Mouse (Mus musculus) frontal cortex, postnatal 10 days (tissue): Measurements from ENCODE around the gene Smc3.

Source experiments
- DNase-seq, 2 experiments: peaks; one replicate each; pipeline ENCODE4 v3.0.0; 2022; ENCODE audit warnings: low spot score in 2 of 2, mixed read lengths in 1 of 2

Smc3 gene

DNA sequence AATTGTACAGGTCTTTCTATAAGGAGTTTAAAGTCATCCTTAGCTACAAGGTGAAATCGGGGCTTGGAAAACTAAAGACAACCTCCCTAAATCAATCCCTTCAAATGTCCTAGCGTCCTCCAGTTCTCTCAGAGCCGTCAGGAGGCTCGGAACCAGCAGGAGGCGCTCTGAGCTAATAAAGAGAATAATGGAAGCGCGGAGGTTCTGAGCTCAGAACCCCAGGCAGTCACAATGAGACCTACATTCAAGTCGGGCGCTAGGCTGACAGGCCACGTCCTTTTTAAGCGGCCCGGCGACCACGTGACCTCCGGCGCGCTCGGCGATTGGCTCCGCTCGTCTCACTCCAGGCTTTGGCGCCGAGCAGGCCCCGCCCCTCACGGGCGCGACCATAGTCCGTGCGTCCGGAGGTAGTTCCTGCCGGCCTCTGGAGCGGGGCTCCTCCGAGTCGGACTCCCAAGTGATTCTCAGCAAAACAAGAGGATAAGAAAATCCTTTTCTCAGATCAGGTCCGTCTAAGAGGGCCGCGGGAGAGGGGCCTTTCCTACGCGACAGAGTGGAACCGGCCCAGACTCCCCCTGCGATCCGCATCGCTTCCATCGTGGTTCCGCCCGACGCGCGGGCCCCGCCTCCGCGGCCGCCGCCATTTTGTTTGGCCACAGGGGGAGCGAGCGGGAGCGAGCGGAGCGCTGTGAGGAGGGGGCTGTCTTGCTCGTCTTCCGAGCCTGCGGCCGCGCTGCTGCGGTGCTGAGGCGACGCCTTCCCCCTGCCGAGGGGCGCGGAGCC lies at the start of gene Smc3:
Gene Smc3, plus strand, starts transcription at position 642 of the 783 bp plus-strand sequence.
- DNase-seq, result peak; percentile 98 to 99

DNA sequence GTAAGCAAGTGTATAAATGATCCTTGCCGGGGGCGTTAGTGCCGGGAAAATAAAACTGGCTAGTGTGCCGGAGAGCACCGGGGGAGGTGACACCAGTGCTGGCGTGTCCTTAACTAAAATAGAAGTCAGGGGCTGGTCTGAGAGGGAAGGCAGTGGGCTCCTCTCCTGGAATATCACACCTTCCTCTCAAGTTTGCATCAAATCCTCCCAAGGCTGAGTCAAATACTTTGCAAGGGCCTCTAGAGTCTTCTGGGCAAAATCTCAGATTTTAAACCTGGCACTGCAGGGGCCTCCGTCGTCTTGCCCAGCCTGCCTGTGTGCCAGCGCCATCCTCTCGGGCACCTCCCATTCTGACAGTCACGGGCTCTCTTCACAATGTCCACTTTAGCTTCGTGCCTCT lies 49.2 kb upstream of the Smc3 start:
- no peak for DNase-seq

DNA sequence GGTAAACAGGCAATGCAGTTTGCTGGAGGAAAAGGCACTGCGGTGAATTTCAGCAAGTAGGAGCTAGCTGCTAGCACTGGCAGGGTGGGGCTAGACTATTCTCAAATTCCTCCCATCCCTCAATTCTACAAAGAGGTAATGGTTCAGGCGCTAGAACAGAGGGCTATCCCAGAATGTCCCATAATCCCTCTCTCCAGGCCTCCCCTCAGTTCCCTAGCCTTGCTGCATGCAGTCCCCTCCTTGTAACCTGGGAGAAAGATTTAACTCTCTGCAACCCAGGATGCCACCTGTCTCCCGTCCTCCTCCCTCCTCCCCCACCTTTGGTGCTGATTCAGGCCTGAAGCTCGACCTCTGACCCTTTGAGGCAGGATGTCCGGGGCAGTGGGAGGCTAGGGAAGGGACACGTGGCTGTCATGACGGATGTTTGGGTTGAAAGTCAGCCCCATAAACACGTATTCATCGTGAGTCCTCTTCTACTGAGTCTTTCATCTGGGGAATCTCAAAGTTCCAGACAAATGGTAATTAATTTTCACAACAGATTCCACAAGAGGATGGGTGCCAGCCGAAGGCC lies 47.9 kb upstream of the Smc3 start:
- DNase-seq, result no peak

DNA sequence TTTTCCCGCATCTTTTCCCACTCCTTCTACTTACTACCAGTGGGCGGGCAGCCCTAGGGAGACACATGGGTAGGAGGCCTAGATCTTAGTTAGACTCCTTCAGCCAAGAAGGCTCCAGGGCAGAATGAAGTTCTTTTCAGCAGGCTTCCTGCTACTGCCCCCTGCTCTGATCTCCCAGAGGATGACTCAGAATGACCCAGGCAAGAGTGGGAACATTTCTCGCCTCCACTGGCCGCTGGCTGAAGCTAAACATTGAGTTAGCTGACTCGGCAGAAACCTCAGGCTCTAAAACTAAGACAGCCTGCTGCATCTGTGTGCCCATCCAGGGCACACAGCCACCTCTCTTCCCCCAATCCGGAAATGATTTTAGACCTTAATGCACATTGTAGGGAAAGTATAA lies 47.4 kb upstream of the Smc3 start:
- no peak for DNase-seq

DNA sequence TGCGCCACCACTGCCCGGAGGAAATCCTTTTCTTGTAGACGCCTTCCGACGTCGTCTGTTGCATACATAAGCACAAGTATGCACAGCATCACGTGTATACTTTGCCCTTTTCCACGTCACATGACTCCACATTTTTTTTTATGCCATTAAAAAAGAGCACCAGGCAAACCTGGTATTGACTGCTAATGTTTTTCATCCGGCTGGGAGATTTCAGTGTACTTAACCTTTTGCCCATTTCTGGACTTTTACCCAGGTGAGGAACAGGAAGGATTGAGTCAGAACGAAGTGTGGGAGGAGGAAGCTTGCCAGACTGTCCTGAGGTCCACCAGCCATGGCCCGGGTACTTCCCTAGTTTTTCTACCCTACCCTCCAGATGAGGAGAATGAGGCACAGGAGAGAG lies 45.8 kb upstream of the Smc3 start:
- no peak for DNase-seq

DNA sequence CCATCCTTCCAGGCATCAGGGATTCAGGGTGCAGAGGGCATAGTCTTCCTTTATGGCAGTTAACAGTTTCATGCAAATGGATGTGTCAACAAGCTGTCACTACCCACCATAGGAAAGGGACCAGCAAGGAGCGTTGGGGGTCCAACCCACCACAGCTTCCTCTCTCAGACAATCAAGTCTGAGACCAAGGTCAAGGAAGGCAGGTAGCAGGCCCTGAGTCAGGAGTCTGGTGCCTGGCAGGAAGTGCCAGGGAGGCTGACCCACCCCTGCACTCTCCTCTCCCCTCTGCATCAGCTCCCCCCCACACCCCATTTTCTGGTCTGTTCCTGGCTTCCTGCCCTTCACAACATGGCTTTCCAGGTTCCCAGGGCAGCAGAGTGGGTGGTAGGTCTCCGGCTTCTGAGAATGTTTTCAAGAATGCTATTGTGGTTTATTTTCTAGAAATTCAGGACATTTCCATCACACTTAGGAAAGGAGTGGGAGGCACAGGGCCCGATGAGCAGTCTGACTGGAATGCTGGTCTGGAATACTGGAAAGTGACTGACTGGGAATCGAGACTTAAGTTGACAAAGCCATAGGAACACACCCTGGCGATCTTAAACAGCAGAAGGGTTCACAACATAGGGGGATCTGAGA lies 45.1 kb upstream of the Smc3 start:
- DNase-seq, result no peak

DNA sequence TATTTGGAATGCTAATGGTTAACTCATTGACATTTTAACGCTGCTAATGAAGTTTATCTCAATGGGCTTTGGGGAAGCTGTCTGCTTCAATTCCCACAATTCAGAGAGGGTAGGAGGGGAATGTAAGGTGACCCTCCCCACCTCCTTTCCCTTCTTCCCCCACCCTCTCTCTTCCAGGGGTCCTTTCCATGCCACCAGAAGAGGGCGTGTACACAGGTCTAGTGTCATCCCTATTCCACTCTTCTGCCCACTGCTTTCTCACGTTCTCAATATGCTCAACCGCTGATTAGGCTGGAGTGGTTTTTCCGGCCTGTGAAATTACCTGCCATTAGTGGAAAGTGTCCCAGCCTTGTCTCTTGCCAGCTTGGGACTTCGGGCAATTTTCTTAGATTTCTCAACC lies 43.4 kb upstream of the Smc3 start:
- DNase-seq, result no peak

DNA sequence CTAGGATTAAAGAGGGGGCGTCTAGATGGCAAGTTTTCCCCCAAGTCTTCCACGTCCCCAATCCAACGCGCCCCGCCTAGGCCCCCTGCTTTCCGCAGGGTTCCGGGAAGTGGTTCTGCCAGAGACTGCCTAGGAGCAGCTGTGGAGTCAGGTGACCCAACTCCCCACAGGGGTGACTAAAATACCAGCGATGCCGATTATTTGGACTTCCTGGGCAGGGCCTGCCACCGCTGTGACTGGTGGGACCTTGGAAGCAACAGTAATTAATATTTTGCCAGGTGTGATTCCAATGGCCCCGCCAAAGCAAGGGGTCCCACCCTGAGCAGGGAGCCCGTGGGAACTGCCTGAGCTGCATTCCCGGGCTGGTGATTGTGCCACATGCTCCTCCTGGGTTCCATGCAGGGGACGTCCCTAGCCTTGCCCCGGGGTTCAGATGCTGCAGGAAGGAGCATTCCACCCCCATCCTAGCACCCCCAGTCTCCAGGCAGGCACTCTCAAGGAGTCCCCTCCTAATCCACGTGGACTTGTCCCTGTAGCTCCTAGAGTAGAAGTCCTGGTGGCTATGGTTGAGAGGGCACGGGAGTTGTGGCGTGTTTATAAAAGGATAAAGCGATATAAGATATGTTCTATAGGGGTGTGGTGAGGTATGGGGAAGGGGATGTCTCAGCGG lies 42.8 kb upstream of the Smc3 start:
- no peak for DNase-seq

DNA sequence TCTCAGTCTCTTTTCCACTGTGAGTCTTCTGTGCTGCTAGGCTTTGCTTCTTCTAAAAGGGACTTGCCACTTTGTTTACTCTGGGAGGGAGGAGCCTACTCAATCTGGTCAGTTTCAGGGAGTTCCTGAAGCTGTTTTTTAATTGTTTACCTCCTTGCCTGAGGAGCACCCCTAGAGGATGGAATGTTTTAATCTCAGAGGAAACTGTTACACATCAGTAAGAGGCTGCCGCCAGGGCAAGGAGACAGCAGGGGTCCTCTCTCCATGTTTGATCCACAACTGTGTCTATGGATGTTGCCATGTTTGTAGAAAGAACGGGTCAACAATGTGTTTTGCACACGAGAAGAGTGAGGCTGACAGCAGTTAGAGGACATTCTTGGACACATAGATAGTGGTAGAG lies 39.8 kb upstream of the Smc3 start:
- no peak for DNase-seq

DNA sequence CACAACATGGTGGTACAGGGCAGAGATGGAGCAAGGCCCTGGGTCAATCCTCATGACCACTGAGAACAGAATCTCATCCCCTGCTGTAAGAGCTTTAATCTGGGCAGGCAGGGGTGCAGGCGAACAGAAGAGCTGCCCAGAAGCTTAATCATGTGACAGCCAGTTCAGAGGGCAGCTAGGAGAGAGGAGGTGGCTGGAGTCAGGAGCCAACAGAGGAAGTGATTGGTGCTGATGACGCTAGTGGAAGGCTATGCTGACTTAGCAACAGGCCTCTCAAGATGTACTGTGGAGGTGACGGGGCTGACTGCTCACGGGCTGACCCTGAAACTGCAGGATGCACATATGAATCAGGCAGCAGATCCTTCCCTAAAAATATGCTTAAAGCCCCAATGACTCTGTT lies 36.0 kb upstream of the Smc3 start:
- DNase-seq, result no peak

DNA sequence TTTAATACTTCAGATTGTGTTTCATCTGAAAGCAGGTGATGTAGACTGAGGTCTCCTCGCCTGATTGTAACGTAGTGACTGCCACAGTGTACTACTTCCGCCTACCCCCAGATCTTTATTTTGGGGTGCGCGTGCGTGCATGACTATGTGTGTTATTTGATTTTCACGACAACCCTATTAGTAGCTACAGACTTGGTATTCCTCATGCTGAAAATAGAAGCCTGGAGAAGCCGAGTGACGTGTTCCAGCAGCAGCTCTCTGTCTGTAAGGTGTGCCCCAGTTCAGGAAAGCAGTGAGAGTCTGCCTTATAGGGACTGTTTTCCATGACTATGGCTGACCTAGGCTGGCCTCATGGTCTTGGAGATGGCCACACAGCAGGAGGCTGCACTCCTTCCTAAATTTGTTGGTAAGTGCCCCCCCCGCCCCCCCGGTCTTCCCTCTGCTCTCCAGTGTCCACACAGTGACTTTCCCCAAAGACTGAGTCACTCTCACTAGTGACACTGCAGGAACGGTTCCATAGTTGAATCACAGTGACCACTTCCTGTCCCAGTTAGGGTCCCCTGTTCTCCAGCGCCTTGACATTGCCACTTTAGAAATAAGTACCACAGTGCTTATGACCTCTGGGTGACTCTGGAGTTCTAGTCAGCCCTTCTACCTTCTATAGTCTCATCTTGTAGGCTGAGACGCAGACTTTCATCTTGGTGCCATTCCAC lies 34.5 kb upstream of the Smc3 start:
- DNase-seq, result no peak

DNA sequence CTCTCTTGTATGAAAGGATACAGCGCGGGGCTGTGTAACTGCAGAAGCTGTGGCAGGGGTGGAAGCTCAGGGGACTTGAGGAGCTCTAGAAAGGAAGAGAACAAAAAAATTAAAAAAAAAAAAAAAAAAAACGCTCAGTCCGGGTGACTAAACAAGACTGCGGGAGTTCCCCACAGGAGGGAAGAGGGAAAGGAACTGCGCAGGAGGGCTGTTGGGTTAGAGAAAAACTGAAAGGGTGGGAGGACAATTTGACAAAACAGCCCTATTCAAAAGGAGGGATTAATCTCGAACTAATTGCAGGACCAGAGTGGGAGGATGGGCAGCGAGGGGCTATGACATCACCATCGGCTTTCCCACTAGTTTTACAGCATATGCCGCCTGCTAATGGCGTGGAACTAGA lies 32.3 kb upstream of the Smc3 start:
- DNase-seq, result no peak

DNA sequence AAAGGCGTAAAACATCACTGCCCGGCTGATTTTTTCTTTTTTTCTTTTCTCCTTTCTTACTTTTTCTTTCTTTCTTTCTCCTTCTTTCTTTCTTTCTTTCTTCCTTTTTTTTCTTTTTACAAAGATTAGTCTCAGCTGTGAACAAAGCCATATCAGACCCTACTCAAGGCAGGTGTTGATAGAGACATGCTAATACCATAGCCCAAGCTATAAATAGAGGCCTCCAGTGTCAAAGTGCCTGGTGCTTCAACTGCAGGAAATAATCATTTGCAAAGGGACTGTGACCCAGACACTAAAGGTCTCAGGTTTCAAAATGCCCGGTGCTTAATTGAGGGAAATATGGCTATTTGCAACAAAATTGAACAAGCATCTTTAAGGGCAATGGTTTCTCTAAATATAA lies 31.6 kb upstream of the Smc3 start:
- no peak for DNase-seq

DNA sequence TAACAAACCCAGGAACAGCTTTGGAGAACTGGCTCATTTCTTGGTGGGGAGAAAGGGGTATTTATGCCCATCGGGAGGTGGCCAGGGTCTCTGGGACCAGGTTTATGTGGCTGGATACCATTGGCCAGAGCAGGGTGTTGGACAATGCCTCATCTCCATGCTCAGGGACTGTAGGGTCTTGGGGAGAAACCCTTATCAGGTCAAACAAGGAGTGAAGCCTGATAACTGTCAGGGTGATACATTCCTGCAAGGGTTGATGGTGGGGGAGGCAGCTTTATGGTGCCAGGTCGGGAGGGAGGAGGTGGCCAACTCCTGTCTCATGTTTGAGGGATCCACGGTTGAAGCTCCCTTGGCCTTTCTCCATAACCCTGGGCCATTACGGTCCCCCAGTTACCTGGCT lies 29.1 kb upstream of the Smc3 start:
- no peak for DNase-seq

DNA sequence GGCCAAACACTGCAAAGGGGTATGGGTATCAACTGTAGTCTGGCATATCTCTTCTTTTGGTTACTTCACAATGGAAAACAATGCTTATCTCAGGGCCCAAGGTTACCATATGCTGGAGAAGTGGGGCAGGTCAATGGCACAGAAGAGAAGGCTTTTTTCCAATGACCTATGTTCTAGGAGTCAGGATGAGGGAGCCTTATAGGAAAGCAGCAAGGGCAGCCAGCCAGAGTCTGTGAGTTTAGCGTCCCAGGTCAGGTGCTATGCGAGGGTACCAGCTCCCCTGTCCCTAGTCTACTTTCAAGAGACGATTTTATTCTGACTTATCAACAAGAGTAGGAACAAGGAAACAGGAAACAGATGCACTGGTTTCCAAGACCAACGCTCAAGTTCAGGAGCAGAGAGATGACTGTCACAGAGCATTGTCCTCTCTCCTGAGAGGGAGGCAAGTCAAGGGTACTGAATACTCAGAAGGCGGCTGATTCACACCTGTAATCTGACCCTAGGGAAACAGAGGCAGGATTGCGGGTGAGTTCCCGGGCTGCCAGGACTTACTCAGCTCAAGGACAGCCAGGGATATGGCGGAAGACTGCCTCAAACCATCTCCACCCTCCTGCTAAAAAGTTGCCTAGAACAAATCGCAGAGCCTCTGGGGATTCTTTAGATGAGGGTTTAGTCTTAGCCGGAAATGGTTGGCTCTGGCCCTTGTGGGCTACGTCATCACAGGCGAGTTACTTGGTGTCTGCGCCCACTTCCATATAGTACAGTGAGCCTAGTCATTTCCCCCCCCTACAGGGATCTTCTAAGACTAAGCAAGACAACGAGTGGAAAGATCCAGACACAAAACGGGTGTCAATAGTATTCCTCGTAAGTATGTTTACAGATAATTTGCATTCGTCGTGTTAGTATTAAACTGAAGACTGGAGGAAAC lies 28.4 kb upstream of the Smc3 start:
- DNase-seq, result no peak

DNA sequence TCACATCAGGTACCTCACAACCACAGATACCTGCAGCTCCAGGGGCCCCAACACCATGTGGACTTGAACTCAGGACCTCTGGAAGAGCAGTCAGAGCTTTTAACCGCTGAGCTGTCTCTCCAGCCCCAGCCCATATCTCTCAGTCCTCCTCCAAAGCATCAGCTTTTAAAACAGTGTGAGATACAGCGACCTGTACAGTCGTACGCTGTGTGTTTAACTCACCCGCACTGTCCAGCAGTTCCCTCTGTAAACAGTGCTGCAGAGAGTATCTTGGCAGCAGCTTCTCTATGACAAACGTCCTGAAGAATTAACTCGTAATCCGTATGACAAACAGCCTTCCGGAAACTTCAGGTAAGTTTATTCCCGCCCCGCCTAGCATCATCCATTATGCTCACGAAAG lies 27.6 kb upstream of the Smc3 start:
- DNase-seq, result no peak

DNA sequence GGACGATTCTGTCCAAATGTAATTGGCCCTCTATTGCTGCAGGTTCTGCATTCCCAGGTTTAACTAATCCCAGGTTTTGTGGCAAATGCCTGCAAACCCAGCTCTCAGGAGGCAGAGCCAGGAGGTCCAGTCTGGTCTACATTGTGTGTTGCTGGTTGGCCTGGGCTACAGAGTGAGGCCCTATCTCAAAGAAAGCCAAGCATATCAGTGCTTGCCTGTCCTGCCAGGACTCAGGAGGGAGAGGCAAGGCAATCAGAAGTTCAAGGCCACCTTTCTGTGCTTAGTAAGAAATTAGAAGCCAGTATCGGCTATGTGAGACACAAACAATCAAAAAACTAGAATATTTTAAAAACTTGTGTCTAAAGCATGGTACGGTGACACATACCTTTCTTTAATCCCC lies 27.0 kb upstream of the Smc3 start:
- no peak for DNase-seq

DNA sequence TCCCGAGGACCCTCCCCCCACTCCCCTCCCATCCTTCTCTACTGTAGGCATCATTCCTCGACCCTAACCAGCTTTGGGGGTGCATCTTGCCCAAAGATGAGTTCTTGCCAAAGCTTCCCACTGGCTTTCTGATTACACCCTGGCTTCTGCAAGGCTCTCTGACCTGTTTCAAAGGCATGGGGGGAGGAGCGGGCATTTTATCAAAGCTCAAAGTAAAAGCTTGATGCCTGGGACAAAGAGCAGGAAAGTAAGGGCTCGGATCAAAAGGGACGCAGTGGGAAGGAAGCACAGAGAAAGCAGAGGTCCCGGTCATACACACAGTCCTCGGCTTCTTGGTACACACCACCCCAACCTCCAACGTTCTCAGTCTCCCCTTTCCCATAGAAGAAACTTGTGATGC lies 26.1 kb upstream of the Smc3 start:
- DNase-seq, result no peak

DNA sequence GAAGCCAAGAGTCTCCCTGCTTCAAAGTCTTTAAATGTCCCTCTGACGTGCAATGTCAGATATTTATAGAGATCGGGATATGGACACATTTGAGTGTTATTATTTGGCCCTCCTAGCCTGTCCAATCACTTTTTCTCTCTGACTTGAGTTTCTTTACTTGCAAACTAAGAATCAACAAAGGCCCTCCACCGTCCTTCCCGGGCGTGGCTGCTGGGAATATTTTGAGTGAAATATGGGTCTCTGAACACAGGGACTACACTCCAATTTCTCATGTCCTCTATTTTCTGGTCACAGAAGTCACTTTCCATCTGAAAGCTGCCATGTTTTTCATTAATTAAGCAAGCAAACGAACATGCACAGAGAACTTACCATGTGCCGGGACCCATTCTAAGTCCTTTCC lies 25.7 kb upstream of the Smc3 start:
- no peak for DNase-seq

DNA sequence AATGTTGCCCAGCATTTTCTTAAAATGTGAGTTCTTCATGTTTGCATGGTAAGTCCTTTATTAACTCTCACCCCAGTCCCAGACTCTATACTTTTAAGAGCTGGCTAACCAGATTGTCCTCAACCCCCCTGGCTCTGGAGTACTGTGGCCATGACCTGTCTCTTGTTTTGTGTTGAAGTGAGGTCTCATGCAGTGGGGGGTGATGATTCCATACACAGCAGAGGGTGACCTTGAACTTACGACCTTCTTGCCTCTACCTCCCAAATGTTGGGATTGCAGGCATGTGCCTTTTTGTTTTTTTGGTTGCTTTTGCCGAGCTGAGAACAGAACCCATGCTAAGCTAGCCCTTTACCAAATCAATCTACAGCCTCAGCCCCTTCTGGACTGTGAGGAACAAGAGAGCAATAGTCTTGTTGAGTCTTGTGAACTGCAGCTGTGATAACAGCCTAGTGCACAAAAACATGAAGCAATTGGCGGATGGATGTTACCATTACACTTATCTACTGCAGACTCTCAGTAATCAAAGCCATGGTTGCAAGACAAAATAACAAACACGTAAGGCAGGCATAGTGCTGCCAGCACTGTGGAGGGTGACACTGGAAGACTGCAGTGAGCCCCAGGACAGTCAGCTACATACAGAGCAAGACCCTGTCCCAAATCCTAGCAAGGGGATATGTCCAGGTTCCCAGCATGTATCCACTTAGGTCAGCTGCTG lies 24.7 kb upstream of the Smc3 start:
- no peak for DNase-seq
